Mouse (Mus musculus) lung, adult 2 months (tissue): ENCODE measurements around the gene Lrp11.

Experiments used
- CTCF ChIP-seq: fragments of 200-500 bp; IDR thresholded peaks from 2 replicates; pipeline ENCODE4 v1.5.1; 2011; ENCODE audit warnings: mild to moderate bottlenecking, low read length, control low read depth; ENCODE audit not compliant: insufficient read depth
- POLR2A ChIP-seq: fragments of 200-500 bp; IDR thresholded peaks from 2 replicates; pipeline ENCODE4 v1.6.1; 2011; ENCODE audit warnings: low read depth, mild to moderate bottlenecking, control low read depth, low read length, borderline replicate concordance; ENCODE audit errors: extremely low read depth

DNA sequence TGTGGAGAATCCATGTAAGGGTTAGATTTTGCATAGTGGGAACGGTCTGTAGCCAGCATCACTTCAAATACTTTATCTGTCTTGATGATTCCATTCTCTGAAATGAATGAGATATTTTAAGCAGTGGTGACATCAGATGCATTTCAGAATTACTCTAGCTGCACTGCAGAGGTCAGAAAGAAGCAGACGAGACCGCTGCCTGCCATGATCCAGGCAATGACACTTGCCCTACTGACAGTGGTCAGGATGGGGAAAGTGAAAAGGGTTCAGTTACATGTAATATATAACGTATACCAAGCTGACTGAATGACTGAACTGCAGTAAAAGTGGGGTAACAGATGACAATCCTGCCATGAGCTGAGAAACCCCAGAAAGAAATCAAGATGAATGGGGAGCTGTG is 59.5 kb downstream of the Lrp11 start:
- TF ChIP-seq POLR2A: no peak
- TF ChIP-seq CTCF: no peak
